Mouse (Mus musculus) left cerebral cortex, postnatal 4 days (tissue): ENCODE data around the gene Tmem183a. TPM values are rescaled to one million over a fixed set of nuclear protein-coding genes. Genes with fewer than 3 reads are reported as not detected.

ENCODE experiments used
- DNase-seq: peaks from one replicate; pipeline ENCODE4 v3.0.0-alpha.2; 2022
- intact Hi-C: fragments of 180-260 bp; cut with DNase I; formaldehyde crosslinking; loops from one replicate; pipeline ENCODE4 v1.15.1; 2025
- total RNA-seq, 2 experiments: library from RNA; stranded (reverse); gene quantifications; 2 replicates each; pipeline ENCODE4 v1.2.3; 2021

Tmem183a gene
- total RNA-seq = 100 to 1,000 TPM; 110 to 122 TPM

GRCm38 (mm10) chr1:134361857-134362212 lies at the start of gene Tmem183a:
Gene Tmem183a (minus strand): TSS chr1:134361979.
- DNase-seq = peak; percentile 98
- intact Hi-C loops = loop anchor here (10.0 kb wide), 1 partner anchor 93 kb away; the partner anchor contains the start of gene Klhl12

GRCm38 (mm10) chr1:134408080-134408479 lies 46.3 kb upstream of the Tmem183a start:
- no peak for DNase-seq
- intact Hi-C loops = no loop called here

- DNase-seq = no peak
- intact Hi-C loops = no loop called here
Observed at GRCm38 (mm10) chr1:134406414-134406771, 44.6 kb upstream of the Tmem183a start.

- intact Hi-C loops = no loop called here
- peak; percentile 66 for DNase-seq
Observed at GRCm38 (mm10) chr1:134405509-134406413, 44.0 kb upstream of the Tmem183a start, which contains the start of gene Cyb5r1. Gene Cyb5r1 (plus strand): TSS chr1:134405559.

- intact Hi-C loops = no loop called here
Observed at GRCm38 (mm10) chr1:134399735-134400134, 38.0 kb upstream of the Tmem183a start.

GRCm38 (mm10) chr1:134398210-134398609 lies 36.4 kb upstream of the Tmem183a start:
- intact Hi-C loops = no loop called here
- DNase-seq = no peak

More at GRCm38 (mm10) chr1:134399735-134400134, 38.0 kb upstream of the Tmem183a start:
- no peak for DNase-seq

- intact Hi-C loops = no loop called here
- DNase-seq = no peak
Observed at GRCm38 (mm10) chr1:134393827-134394226, 32.0 kb upstream of the Tmem183a start.

- DNase-seq = no peak
- intact Hi-C loops = no loop called here
Observed at GRCm38 (mm10) chr1:134385666-134386065, 23.9 kb upstream of the Tmem183a start, which contains the start of gene 4933406M09Rik. Gene 4933406M09Rik (plus strand): TSS chr1:134385940.

- intact Hi-C loops = no loop called here
- DNase-seq = no peak
Observed at GRCm38 (mm10) chr1:134385176-134385575, 23.4 kb upstream of the Tmem183a start.

- no peak for DNase-seq
- intact Hi-C loops = no loop called here
Observed at GRCm38 (mm10) chr1:134384581-134384980, 22.8 kb upstream of the Tmem183a start.

GRCm38 (mm10) chr1:134381795-134382625 lies 20.2 kb upstream of the Tmem183a start:
- DNase-seq = no peak
- intact Hi-C loops = no loop called here

- no peak for DNase-seq
- intact Hi-C loops = no loop called here
Observed at GRCm38 (mm10) chr1:134381051-134381450, 19.3 kb upstream of the Tmem183a start.

GRCm38 (mm10) chr1:134374124-134374523 lies 12.3 kb upstream of the Tmem183a start:
- intact Hi-C loops = no loop called here
- DNase-seq = no peak

- DNase-seq = peak; percentile 54
- intact Hi-C loops = loop anchor here (10.0 kb wide), 1 partner anchor 86 kb away; the partner anchor contains the start of gene Klhl12
Observed at GRCm38 (mm10) chr1:134368777-134369337, 7.1 kb upstream of the Tmem183a start.

- intact Hi-C loops = loop anchor here (10.0 kb wide), 1 partner anchor 89 kb away; the partner anchor contains the start of gene Klhl12
- DNase-seq = no peak
Observed at GRCm38 (mm10) chr1:134365491-134365890, 3.7 kb upstream of the Tmem183a start.

GRCm38 (mm10) chr1:134363194-134363593 lies 1.4 kb upstream of the Tmem183a start:
- intact Hi-C loops = loop anchor here (10.0 kb wide), 1 partner anchor 92 kb away; the partner anchor contains the start of gene Klhl12
- DNase-seq = no peak

GRCm38 (mm10) chr1:134361195-134361856 lies 453 bp downstream of the Tmem183a start:
- intact Hi-C loops = loop anchor here (10.0 kb wide), 1 partner anchor 93 kb away; the partner anchor contains the start of gene Klhl12
- DNase-seq = no peak

- intact Hi-C loops = loop anchor here (10.0 kb wide), 1 partner anchor 94 kb away; the partner anchor contains the start of gene Klhl12
Observed at GRCm38 (mm10) chr1:134360656-134361055, 1.1 kb downstream of the Tmem183a start.

GRCm38 (mm10) chr1:134357461-134357860 lies 4.3 kb downstream of the Tmem183a start:
- intact Hi-C loops = no loop called here
- no peak for DNase-seq

More at GRCm38 (mm10) chr1:134360656-134361055, 1.1 kb downstream of the Tmem183a start:
- no peak for DNase-seq

GRCm38 (mm10) chr1:134353326-134353725 lies 8.5 kb downstream of the Tmem183a start:
- intact Hi-C loops = no loop called here
- DNase-seq = no peak
